Mouse (Mus musculus) liver, postnatal 0 days (tissue): ENCODE results near the gene Rnf43.

Source experiments
- CTCF ChIP-seq: sonication (generic); IDR thresholded peaks from 2 replicates; pipeline ENCODE4 v1.5.1; 2016; ENCODE audit warnings: antibody characterized with exemption, low read depth
- EP300 ChIP-seq: IDR thresholded peaks from 2 replicates; pipeline ENCODE4 v1.6.1; 2016; ENCODE audit warnings: antibody characterized with exemption, low read depth, mild to moderate bottlenecking

GRCm38 (mm10) chr11:87750521-87750920, 88.0 kb downstream of the Rnf43 start:
- TF ChIP-seq CTCF (no peak), EP300 (no peak)
